Mouse (Mus musculus) c-Kit-positive CD71-positive TER-119-negative erythroid progenitor cells, embryonic 14.5 days (primary cell): Measurements from ENCODE around the gene Wnt5b.

Experiments used
- DNase-seq: peaks from one replicate; pipeline ENCODE4 v3.0.0-alpha.2; 2013; ENCODE audit warnings: low read depth

The Wnt5b gene

DNA sequence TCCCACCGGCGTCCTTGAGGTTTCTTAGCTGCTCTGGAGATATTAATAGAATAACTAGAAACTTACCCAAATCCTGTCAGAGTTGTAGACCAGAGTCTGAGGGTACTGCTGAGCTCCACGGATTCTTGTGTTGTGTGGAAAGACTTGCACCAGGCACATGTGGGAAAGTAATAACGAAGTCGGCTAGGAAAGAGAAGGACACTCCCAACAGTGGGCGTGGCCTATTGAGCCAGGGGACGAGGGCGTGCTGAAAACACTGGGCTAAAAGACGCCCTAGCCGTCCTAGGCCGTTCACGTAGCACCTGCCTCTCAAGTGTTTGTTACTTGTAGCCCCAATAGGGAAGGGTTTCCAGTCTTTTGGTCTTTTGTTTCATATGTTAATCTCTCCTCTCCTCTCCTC is 126.8 kb downstream of the Wnt5b start, which contains the start of gene Adipor2:
Gene Adipor2, minus strand, starts transcription at position 351 of the 400 bp plus-strand sequence.
- DNase-seq, result peak; percentile 83

DNA sequence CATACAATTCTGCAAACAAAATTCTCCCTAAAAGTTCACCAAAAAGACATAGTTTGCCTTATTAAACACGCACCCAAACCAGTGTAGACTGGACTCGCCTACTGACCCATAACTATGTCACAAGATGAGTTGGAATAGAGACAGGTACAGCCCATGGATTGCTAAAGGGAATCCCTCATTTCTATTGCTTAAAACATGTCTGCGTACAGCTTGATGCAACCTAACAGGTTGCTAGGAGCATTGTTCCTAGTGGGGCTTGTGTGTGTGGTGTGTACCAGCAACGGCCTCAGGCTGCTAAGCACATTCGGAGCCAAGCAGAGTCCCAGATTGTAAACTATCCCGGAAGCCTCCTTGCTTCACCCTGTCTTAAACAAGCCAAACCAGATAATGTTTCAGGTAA is 127.5 kb downstream of the Wnt5b start:
- DNase-seq, result no peak

DNA sequence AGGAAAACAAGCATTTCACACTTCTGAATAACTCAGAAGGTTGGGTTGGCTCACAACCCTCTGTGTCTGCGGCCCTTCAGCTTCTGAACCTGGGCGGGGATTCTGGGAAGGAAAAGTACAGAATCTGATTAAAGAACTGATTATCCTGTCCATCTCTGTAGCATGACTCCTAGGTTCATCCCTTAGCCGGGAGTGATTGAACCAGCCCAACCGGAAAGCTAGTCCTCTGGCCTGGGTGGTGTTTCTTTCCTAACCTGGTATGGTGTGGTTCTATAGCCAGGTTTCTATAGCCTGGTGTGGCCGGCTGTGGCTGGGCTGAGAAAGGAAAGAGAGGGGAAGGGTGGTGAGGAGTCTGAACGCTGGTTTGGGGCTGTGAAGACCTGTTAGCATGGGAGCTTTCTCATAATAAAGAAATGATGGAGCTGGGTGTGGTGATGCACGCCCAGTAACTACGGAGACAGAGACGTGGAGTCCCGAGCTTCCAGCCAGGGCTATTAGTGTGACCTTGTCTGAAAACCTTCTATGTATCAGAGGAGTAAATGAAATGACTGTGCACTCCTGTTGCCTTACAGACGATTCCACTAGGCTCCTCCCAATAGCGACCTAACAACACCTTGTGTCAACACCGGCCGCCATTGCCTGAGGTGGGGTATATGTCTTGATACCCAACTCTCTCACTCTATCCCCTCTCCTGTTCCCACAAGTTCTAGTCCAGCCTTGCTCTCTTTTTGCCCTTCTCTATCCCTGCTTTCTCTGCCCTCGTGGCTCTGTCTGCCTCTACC is 129.7 kb downstream of the Wnt5b start:
- DNase-seq, result no peak

DNA sequence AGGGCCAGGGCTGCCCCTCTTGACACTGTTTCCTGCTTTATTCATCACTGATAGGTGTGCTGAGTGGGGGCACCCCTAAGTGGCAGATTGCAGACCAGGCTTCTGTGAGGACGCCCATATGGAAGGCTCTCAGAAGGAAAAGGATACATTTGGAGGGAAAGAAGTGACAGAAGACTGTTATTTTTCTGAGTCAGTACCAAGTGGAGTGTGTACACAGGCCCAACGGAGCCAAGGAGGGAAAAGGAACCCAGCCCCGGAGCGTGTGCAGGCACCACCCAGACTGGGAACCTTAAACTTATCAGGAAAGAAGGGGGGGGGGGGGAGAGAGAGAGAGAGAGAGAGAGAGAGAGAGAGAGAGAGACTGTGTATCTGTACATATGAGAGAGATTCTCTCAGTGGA is 131.6 kb downstream of the Wnt5b start:
- DNase-seq, result no peak

DNA sequence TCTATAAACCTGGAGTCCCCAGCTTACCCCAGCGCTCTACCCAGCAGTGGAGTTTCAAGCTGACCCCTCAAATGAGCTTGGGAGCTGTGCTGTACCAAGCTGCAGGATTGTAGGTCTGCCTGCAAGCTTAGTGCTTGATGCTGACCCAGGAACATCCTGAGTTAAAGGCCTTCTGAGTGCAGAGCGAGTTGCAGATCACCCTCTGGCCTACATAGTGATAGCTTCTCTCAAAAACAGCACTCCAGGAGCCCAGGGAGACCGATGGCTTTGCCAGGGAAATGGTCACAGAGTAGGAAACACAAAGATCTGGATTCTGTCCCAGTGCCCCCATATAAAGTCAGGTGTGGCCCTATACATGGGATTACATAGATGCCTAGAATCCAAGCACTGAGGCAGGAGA is 132.6 kb downstream of the Wnt5b start:
- no peak for DNase-seq

DNA sequence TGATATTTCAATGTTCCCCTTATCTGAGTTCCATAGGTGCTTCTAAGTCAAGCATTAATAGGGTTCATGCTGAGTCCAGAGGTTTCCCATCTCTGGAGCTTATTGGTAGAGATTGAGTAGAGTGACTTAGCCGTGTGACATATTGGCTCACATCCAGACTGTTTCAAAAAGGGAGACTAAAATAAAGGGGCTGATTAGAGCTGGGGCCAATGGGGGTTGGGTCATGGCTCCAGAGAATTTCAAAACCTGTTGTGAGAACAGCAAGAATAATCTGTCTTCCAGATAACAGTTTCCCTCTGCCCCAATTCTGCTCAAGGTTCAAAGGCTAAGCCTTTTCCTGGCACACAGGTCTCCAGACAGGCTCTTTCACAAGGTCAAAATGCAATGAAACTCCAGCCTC is 134.4 kb downstream of the Wnt5b start:
- no peak for DNase-seq

DNA sequence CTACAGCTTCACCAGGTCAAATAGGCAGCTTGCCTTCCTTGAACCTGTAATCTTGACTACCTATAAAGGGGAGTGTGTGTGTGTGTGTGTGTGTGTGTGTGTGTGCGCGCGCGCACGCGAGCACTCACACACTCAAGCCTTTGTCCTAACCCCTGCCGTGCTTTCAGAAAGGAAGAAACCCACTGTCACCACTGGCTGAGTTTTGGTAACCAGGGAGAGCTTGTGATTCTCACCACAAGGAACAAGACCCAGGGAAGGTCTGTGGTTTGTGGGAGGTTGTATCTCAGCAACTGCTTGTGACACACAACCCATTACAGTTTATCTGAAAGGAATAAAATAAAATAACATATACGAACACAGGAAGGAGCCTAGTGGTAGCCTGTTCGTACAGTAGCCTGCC is 135.6 kb downstream of the Wnt5b start:
- no peak for DNase-seq

DNA sequence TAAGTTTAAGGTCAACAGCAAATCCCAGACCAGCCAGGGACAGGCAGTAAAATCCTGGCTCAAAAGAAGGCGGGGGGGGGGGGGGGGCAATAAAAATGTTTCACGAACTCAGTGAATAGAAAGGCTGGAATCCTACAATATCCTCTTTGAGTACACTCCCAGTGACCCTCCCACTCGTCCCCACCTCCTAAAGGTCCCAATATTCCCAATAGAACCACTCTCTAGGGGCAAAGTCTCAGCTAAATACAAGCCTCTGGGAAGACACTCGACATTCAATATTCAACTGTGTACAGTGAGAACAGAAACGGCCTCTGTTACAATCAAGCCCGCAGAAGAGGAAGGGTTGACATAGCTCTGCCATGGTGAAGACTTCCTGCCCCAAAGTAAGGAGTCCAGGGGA is 136.3 kb downstream of the Wnt5b start:
- no peak for DNase-seq

DNA sequence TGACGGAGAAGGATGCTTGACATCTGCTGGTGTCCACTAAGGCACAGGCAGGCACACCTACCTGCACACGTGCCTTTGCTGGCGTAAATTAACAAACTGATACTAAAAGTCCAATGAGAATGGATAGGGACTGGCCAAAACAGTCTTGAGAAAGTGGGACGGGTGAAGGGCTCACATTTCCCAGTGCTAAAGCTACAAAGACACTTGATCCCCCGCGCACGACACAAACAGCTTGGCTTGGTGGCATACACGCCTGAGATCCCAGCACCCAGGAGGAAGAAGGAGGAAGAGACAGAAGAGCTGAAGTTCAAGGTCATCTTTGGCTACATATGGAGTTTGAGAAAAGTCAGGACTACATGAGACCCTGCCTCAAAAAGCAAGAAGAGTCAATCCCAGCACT is 137.6 kb downstream of the Wnt5b start:
- DNase-seq, result no peak

DNA sequence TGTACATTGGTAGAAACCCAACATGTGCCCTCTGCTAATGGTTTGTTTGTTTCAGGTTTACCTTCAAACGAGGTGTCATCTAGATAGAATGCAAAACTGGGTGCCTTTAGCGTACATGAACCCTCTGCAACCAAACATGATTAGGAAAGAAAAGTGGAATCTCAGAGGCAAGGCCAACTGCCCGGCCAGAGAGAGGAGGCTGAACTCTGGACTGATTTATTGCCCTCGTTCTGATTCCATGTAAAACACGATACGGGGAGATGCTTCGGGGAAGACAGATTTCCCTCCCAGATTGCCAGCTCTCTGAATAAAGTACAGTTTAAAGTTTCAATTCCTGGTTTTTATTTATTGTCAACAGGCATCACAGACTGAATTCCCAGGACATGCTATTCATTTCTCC is 138.8 kb downstream of the Wnt5b start:
- DNase-seq, result no peak

DNA sequence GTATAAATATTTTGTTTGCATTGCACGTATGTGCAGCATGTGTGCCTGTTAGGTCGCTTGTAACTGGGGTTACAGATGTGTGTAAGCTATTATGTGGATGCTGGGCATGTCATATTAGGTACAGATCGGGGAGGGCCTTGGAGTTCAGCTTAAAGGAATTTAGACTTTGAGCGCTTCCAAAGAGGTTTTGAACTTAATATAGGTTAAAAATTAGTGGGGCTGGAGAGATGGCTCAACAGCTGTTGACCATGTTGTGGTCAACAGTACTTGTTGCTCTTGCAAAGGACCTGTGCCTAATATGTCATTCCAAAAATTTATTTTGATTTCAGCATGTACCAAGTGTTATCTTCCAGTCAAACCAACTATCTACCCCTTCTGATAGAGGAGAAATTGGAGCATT is 139.3 kb downstream of the Wnt5b start:
- DNase-seq, result no peak

DNA sequence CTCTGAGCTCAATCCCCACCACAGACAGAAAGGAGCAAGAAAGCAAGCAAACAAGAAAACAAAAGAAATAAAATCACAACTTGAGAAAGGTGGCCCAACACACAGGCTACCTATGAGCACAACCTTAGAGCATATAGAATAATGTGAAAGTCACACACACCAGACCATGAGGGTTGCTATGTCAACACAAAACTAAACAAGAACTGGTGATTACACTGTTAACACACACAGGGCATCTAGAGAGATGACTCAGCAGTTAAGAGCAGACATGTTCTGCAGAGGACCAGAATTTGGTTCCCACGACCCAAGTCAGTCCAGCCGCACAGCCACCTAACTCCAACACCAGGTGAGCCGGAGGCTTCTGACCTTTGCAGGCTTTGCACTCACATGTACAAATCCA is 141.2 kb downstream of the Wnt5b start:
- DNase-seq, result no peak

DNA sequence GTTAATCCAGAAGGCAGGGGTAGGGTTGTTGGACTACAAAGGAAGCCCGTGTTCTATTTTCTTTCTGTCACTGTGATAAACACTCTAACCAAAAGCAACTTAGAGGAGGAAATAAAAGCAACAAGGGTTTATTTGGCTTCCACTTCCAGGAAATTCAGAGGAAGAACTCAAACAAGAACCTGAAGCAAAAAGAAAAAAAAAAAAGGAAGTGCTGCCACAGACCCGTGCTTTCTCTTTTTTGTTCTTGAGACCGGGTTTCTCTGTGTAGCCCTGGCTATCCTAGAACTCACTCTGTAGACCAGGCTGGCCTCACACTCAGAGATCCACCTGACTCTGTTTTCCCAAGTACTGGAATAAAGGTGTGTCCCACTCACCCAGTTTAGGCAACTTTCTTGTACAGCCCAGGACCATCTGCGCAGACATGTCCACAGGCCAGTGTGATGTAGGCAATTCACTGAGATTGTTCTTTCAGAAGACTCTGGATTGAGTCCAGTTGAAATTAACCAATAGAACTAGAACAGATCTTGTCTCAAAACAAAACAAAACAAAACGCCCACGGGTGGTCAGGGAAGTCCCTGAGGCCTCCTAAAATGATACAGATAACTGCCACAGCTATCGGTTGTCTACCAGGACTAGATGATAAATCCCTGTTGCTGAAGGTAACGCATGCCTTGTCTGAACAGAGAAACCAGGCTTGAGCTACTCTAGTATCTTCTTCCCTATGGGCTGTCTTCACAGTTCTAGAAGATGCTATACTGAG is 142.4 kb downstream of the Wnt5b start:
- DNase-seq, result no peak

DNA sequence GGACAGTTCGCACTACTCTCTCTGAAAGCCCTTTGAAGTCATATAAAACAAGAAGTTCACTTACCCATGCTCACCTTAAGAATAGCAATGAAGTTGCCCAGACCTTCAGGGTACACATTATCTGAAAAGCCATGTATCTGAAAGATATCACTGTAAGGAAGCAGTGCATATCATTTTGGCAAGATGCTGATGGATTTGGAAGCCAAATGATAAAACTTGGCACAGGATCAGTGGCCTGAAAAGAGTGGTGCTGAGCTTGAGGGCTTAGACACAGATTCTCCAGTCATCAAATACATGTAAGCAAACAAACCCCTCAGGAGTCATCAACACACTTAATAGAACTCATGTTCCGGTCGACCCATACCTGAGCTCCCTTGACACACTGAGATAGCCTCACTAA is 143.5 kb downstream of the Wnt5b start:
- DNase-seq, result no peak

DNA sequence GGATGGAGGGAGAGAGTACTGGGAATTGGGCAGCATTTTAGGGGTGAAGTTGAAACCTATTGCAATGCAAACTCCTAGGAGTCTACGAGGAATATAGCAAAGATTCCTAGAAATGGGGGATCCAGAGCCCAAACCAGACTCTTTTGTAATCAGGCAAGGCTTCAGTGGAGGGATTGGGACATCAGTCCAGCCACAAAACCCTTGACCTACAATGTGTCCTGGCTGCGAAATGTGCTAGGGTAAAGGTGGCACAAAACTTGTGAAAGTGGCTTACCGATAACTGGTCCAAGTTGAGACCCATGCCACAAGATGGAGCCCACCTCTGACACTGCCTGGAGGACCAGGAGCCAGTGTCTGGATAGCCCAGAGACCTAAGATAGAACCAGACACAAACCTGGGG is 144.8 kb downstream of the Wnt5b start:
- no peak for DNase-seq

DNA sequence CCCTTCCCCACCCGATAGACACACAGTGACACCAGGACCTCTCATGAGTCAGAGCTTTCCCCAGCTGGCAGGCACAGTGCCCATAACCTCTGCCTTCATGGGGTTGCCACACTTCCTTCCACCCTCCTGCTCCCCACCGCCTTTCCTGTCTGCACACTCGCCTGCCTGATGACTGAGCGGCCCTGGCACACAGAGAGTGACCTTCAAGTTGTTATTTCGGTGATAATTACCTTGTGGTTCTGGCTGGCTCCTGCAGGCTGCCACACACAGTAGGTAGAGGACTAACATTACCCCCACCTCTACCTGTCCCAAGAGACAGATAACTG is 147.9 kb downstream of the Wnt5b start:
- DNase-seq, result no peak

DNA sequence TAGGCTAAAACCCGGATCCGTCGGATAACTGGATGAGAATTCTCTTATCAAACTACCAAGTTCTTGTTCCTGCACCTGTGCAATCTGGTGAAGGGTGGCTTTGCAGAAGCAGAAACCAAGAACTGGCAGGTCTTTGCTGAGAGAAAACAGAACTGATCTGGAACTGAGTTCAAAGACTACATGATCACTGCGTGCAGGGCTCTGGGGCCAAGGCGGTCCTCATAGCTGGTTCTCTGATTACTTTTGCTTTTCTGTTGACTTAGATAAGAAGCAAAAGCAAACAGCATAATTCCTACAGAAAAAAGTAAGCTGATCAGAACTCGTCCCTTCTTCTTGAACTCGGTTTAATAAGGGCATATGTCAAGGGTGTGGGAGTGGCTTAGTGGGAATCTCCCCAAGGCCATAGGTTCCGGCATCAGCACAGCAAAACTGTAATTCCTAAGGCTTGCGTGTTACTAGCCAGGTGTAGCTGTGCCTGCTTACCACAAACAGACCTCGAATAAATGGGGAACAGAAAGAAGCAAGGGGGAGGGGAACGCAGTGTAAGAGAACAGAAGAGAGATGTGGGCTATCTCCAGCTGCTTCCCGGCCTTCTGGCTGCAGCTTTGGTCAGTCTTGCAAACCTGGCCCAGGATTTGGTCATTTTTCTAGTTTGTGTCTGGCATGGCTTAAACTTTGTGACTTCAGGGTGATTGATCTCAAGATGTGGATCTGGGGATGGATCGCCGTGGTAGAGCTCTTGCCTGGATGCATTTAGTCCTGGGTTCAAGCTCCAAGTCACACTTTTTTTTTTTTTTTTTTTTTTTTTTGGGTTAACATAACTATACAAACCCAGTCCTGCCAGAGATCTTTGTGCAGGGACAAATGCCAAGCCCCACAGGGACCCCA is 148.5 kb downstream of the Wnt5b start:
- no peak for DNase-seq

DNA sequence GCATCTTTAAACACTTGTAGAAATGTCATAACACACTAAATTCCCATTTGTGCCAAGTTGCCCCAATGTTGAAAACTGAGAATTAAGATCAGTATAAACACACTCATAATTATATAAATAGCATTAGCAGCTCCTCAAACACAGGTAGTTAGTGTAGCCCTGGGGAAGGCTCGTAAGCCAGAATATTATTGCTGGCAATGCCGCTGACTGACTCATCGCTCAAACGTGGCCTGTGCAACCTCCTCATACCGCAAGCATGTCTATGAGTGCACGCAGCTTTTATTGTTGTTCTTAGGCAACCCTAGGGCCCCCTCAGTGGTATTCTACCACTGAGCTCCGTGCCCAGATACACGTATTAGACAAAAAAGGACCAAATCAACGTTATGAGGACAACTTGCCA is 151.3 kb downstream of the Wnt5b start:
- no peak for DNase-seq

DNA sequence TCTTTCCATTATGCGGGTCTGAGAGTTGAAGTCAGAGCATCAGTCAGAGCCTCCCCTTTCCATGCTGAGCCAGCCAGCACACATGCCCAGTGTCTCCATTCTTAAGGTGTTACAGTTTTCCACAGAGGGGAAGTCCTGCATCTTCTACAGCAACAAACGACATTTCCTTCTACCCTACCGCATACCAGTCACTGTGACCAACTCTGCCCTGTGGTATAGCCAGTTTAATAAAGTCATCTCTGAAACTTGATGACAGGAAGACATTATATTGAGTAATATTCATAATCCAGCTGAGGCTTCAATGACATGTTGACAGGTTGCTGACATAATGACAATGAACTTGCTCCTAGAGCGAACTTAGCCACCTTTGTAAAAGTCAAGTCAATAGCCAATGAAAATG is 153.4 kb downstream of the Wnt5b start:
- no peak for DNase-seq

DNA sequence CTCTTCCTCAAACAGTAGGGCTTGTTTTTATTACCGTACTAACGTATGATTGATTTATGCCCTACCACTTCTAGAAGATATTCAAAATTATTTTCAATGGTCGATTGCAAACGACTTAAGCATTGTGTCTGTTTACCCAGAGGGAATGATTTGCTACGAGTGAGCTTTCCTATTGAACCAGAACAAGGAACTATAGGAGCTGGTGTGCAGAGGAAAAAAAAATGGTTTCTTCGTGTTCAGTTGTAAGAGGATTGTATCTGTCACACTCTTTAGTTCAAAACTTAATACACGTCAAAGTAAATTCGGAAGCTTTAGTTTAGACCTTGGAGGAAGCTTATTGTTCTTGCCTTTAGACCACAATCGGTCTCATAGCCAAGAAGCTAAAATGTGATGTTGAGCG is 155.1 kb downstream of the Wnt5b start:
- DNase-seq, result no peak

DNA sequence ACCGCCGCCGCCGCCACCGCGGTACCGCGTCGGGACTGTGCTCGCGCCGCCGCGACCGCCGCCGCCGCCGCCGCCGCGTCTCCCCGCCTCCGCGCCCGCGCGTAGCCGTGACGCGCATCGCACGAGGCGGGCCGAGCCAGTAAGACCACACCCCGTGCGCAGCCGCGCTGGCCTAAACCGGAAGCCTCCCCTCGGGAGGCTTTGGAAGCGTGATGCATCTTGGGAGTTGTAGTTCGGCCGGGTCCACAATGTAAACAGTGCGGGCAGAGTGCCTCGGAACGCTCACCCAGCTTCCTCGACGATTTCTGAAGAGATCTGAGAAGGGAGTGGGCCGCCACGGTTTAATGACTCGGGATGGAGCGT is 155.5 kb downstream of the Wnt5b start:
- peak; percentile 96 for DNase-seq

DNA sequence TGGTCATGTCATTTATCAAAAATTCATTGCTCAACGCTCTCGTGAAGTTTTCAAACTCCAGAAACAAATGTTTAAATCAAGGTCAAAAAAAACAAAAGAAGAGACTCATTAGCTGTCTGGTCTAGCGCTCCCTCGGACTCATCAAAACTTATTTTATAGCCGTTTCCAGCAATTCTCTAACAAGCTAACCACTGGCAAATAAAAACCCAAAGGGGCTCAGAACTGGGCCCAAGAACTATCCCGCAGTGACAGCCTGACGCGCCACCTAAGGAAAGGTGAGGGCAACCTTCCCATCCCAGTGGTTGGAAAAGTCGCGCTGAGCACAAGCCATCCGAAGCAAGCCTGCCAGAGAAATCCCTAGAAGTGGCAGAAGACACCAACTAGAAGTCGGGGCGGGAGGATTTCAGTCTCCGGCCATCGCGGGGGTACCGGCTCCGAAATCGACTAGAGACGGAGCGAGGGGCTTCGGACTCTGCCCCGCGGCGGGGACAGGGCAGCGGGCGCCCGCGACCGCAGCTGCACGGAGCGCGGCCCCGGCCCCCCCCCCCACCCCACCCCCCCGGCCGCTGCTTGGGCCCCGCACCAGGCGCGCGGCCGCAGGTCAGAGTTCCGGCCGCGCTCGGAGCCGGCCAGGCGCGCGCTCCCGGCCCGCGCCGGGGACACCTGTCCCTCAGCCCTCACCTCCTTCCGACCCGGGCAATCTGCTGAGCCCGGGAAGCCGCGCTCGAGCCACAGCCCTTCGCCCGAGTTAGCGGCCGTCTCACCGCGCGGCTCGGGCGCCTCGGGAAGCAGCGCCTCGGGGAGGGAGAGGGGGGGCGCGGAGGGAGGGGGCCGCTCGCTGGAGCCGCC is 156.1 kb downstream of the Wnt5b start:
- no peak for DNase-seq
